Mouse (Mus musculus) G1E (cell line): ENCODE data around the gene Fbrsl1.

Experiments
- CTCF ChIP-seq: IDR thresholded peaks from 2 replicates; pipeline ENCODE4 v1.5.1; 2012; ENCODE audit warnings: low read depth, low read length, inconsistent platforms, mixed read lengths
- POLR2AphosphoS5 ChIP-seq: IDR thresholded peaks from 2 replicates; pipeline ENCODE4 v1.6.1; 2012; ENCODE audit warnings: low read depth, low read length, inconsistent platforms; ENCODE audit not compliant: insufficient replicate concordance
- TAL1 ChIP-seq: conservative IDR thresholded peaks from 2 replicates; pipeline ENCODE4 v1.6.1; 2012; ENCODE audit warnings: low read depth, low read length, inconsistent platforms, mixed read lengths

DNA sequence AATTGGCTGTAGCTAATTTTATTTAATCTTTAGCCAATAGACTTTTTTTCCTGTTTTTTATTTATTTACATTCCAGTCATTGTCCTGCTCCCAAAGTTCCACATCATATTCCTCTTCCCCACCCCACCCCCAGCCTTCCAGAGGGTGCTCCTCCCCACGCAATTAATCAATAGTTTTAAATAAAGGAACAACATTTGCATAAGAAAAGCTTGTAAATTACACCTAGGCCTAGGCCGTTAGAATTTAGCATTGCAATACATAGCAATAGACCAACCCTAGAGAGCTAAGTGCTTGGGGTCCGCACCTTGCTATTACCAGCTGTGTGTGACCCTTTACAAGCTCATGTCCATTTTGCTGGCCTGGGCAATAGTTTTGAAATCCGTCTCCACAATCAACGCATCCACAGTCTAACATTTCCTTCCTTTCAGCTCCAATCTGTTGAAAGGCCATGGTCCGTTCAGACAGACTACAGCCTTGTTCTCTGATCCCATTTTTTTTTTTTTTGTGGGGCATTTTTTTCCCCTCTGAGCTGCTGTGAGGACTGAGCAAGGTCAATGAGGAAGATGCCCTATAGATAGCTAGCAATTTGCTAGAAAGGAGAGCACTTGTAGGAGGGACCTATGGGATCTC lies 10.6 kb downstream of the Fbrsl1 start:
- TF ChIP-seq CTCF, result no peak
- TF ChIP-seq TAL1, result no peak
- TF ChIP-seq POLR2AphosphoS5, result no peak
